Mouse (Mus musculus) heart, embryonic 14.5 days (tissue): ENCODE measurements at regions not wholly inside any gene's neighbourhood (a gene's known extent, or its start where the extent isn't known, plus 50 kb on each side); places are given as distances from the start of the nearest gene placed in this dataset.

Source experiments
- ATAC-seq: fragments of 200-750 bp; cut with Nextera tagmentation; 2 replicates; pipeline ENCODE4 v1.8.0; 2017; ENCODE audit warnings: low read depth, moderate TSS enrichment; ENCODE audit not compliant: insufficient number of reproducible peaks, insufficient read depth, low FRiP score
- H3K27ac ChIP-seq, 2 experiments: fragments of 200-500 bp in 1 of 2; fragments of 300-500 bp in 1 of 2; sonication (generic) in 1 of 2; replicated peaks in 1 of 2; 2 replicates each; pipeline ENCODE4 v1.5.1; 2012 to 2014; ENCODE audit warnings: low read depth in 2 of 2, low read length in 2 of 2, control low read depth in 1 of 2, mild to moderate bottlenecking in 1 of 2, mixed read lengths in 1 of 2; ENCODE audit not compliant: control insufficient read depth in 1 of 2, insufficient read depth in 1 of 2
- H3K27me3 ChIP-seq: fragments of 300-500 bp; sonication (generic); 2 replicates; pipeline ENCODE4 v1.6.1; 2014; ENCODE audit warnings: mild to moderate bottlenecking, low read length, control low read depth; ENCODE audit not compliant: control insufficient read depth, insufficient read depth
- H3K36me3 ChIP-seq: fragments of 300-500 bp; sonication (generic); 2 replicates; pipeline ENCODE4 v1.6.1; 2014; ENCODE audit warnings: mild to moderate bottlenecking, control low read depth, low read length, mixed read lengths; ENCODE audit not compliant: control insufficient read depth, insufficient read depth
- H3K4me1 ChIP-seq, 2 experiments: fragments of 200-500 bp in 1 of 2; fragments of 300-500 bp in 1 of 2; sonication (generic) in 1 of 2; 2 replicates each; pipeline ENCODE4 v1.6.1; 2012 to 2014; ENCODE audit warnings: low read length in 2 of 2, control low read depth in 1 of 2, mixed read lengths in 1 of 2; ENCODE audit not compliant: control insufficient read depth in 2 of 2, insufficient read depth in 2 of 2
- H3K4me2 ChIP-seq: fragments of 300-500 bp; sonication (generic); 2 replicates; pipeline ENCODE4 v1.6.1; 2014; ENCODE audit warnings: mild to moderate bottlenecking, low read length
- H3K4me3 ChIP-seq, 2 experiments: fragments of 200-500 bp in 1 of 2; fragments of 300-500 bp in 1 of 2; sonication (generic) in 1 of 2; 2 replicates each; pipeline ENCODE4 v1.5.1; 2012 to 2014; ENCODE audit warnings: low read length in 2 of 2, mild to moderate bottlenecking in 2 of 2, control low read depth in 1 of 2, low read depth in 1 of 2, moderate library complexity in 1 of 2; ENCODE audit not compliant: control insufficient read depth in 1 of 2, insufficient read depth in 1 of 2
- H3K9ac ChIP-seq: fragments of 300-500 bp; sonication (generic); 2 replicates; pipeline ENCODE4 v1.6.1; 2014; ENCODE audit warnings: mild to moderate bottlenecking, low read length
- H3K9me3 ChIP-seq: fragments of 300-500 bp; sonication (generic); 2 replicates; pipeline ENCODE4 v1.6.1; 2016; ENCODE audit warnings: low read length, control low read depth; ENCODE audit not compliant: control insufficient read depth
- WGBS: fragments of 180-500 bp; shearing (Covaris S2); extraction: QIAGEN DNeasy Blood & Tissue Kit; methylation state at CpG from one replicate; pipeline ENCODE4 v1.1.7; 2014; 5-methylcytosine and 5-hydroxymethylcytosine counted together

DNA sequence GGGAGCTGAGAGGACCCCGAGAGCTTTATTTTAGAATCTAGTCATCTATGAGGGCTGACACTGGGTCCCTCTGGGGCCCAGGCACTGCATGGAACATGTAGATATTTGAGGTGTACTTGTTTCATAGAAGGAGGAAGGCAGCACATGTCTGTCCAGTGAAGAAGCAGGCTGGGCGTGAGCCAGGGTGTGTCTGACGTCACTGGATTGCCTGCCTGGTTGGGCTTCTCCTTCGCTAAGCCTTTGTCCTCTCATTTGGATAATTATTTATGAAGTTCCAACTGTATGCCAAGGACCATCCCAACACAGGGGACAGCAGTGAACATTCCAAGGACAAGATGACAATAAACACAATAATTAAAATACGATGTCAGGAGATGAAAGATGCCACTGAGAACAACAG lies 72.7 kb upstream of the Runx3 start:
- H3K9me3 ChIP-seq, result 0 out of 2 replicates have a peak, but pooled peaks cover under 1% of the 10 kb centered on the region
- H3K27ac ChIP-seq, result no peak overlapping the region
- no peaks in the 10 kb centered on the region for H3K36me3 ChIP-seq
- H3K9ac ChIP-seq, result no peak overlapping the region
- 74% methylated on average over 5 of the region's 5 CpGs for WGBS
- H3K27me3 ChIP-seq, result no peaks in the 10 kb centered on the region
- H3K4me2 ChIP-seq, result no peak overlapping the region
- ATAC-seq, result no peak
- peaks cover 0 to 7% of the 10 kb centered on the region in 2 experiments; a peak in 3 of 4 replicates for H3K4me1 ChIP-seq
- H3K4me3 ChIP-seq, result no peak overlapping the region

DNA sequence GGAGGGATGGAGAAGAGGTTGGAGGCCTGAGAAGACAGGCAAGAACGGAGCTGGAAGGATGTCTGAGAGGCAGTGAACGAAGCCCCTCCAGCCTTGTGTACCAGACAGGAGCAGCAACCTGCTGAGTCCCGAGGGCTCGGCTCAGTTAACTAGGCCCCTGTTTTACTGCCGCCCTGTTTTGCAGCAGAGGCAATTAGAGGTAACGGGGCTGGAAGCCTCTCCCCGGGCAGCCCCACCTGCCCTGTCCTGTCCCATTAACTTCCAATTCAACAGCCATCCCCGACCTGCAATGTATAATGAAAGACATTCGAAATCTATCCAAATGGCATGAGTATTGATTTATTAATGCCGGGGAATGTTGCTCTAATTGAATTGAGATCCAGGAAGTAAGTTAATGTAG lies 70.5 kb upstream of the Runx3 start:
- Histone ChIP-seq H3K9ac (no peak overlapping the region), H3K36me3 (no peaks in the 10 kb centered on the region), H3K4me1 (peaks cover 0 to 7% of the 10 kb centered on the region in 2 experiments; a peak in 3 of 4 replicates), H3K27me3 (no peaks in the 10 kb centered on the region), H3K27ac (no peak overlapping the region), H3K4me3 (no peak overlapping the region), H3K9me3 (0 out of 2 replicates have a peak, but pooled peaks cover 6% of the 10 kb centered on the region), H3K4me2 (no peak overlapping the region)
- no peak for ATAC-seq
- WGBS, result 86% methylated on average over 10 of the region's 10 CpGs

- Histone ChIP-seq H3K36me3 (no peaks in the 10 kb centered on the region), H3K27me3 (no peaks in the 10 kb centered on the region), H3K9ac (no peak overlapping the region), H3K4me3 (no peak overlapping the region), H3K4me1 (peaks cover 0 to 4% of the 10 kb centered on the region in 2 experiments; a peak in 2 of 4 replicates), H3K9me3 (0 out of 2 replicates have a peak, but pooled peaks cover 6% of the 10 kb centered on the region), H3K4me2 (no peak overlapping the region), H3K27ac (no peak overlapping the region)
- WGBS, result 82% methylated on average over 11 of the region's 11 CpGs
- ATAC-seq, result no peak
Observed at GRCm38 (mm10) chr4:135051466-135051865, 69.0 kb upstream of the Runx3 start.

DNA sequence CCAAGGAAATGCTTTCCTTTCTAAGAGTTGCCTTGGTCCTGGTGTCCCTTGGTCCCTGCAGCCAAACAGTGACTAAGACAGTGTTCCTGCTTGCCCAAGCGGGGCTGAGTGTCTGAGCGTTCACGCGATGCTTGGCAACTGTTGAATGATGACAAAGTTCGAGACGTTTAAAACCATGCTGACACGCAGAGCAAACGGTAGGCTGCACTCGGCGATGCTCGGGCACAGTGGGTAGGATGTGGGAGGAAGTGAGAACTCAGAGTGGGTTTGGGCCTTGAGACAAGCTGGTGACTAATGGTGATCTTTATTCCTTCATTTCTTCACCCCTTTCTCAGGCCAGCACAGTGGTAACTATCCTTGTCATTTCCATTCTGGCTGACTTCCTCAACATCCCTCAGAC lies 66.9 kb upstream of the Runx3 start:
- H3K4me3 ChIP-seq, result no peak overlapping the region
- no peaks in the 10 kb centered on the region for H3K27me3 ChIP-seq
- no peak overlapping the region for H3K27ac ChIP-seq
- H3K4me2 ChIP-seq, result no peak overlapping the region
- no peaks in the 10 kb centered on the region for H3K4me1 ChIP-seq
- H3K9ac ChIP-seq, result no peak overlapping the region
- ATAC-seq, result no peak
- no peaks in the 10 kb centered on the region for H3K36me3 ChIP-seq
- 89% methylated on average over 11 of the region's 11 CpGs for WGBS
- H3K9me3 ChIP-seq, result 0 out of 2 replicates have a peak, but pooled peaks cover 6% of the 10 kb centered on the region

DNA sequence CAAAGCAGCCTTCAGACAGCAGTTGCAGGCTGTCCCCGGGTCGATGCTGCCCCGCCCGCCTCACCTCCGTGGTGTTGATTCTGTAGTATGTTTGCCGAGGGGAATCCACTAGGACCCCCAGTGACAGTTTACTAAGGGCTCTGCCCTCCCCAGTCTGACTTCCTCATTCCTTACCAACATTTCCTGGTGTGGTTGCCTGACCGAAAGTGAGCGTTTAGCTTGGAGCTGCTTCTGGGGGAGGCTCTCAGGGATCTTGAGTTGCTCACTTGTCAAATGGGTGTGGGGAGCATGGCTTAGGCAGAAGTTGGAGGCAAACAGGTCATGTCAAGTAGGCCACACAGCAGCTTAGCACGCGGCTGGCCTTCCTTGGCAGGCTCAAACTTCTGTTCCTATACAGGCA lies 66.1 kb upstream of the Runx3 start:
- Histone ChIP-seq H3K27me3 (no peaks in the 10 kb centered on the region), H3K9ac (no peak overlapping the region), H3K27ac (no peak overlapping the region), H3K4me1 (no peaks in the 10 kb centered on the region), H3K4me3 (no peak overlapping the region), H3K4me2 (no peak overlapping the region), H3K36me3 (no peaks in the 10 kb centered on the region), H3K9me3 (0 out of 2 replicates have a peak, but pooled peaks cover 6% of the 10 kb centered on the region)
- ATAC-seq, result no peak
- WGBS, result 69% methylated on average over 10 of the region's 10 CpGs

GRCm38 (mm10) chr4:135056371-135056770 lies 64.1 kb upstream of the Runx3 start:
- Histone ChIP-seq H3K4me3 (no peak overlapping the region), H3K27me3 (no peaks in the 10 kb centered on the region), H3K9me3 (0 out of 2 replicates have a peak, but pooled peaks cover 6% of the 10 kb centered on the region), H3K9ac (no peak overlapping the region), H3K4me1 (peaks cover 0 to 5% of the 10 kb centered on the region in 2 experiments; a peak in 2 of 4 replicates), H3K36me3 (no peaks in the 10 kb centered on the region), H3K27ac (no peak overlapping the region), H3K4me2 (no peak overlapping the region)
- 89% methylated on average over 7 of the region's 7 CpGs for WGBS
- ATAC-seq, result no peak

GRCm38 (mm10) chr4:135057286-135057685 lies 63.2 kb upstream of the Runx3 start:
- Histone ChIP-seq H3K9ac (no peak overlapping the region), H3K9me3 (0 out of 2 replicates have a peak, but pooled peaks cover 6% of the 10 kb centered on the region), H3K4me1 (peaks cover 0 to 8% of the 10 kb centered on the region in 2 experiments; a peak in 2 of 4 replicates), H3K4me2 (no peak overlapping the region), H3K27ac (no peak overlapping the region), H3K27me3 (no peaks in the 10 kb centered on the region), H3K36me3 (no peaks in the 10 kb centered on the region), H3K4me3 (no peak overlapping the region)
- WGBS, result 73% methylated on average over 11 of the region's 11 CpGs
- no peak for ATAC-seq

- ATAC-seq, result no peak
- Histone ChIP-seq H3K4me2 (no peak overlapping the region), H3K9me3 (no peaks in the 10 kb centered on the region), H3K4me3 (no peak overlapping the region), H3K27me3 (no peaks in the 10 kb centered on the region), H3K4me1 (peaks cover 0 to 8% of the 10 kb centered on the region in 2 experiments; a peak in 2 of 4 replicates), H3K9ac (no peak overlapping the region), H3K27ac (no peak overlapping the region), H3K36me3 (no peaks in the 10 kb centered on the region)
- 79% methylated on average over 4 of the region's 4 CpGs for WGBS
Observed at GRCm38 (mm10) chr4:135058895-135059294, 61.6 kb upstream of the Runx3 start.
